Mouse (Mus musculus) embryonic fibroblast, embryonic 13.5 days (primary cell): ENCODE data around the gene Slc3a2.

Experiments
- CTCF ChIP-seq: IDR thresholded peaks from 2 replicates; pipeline ENCODE4 v1.5.1; 2011; ENCODE audit warnings: mild to moderate bottlenecking, control low read depth, low read length, moderate library complexity, borderline replicate concordance; ENCODE audit not compliant: insufficient read depth
- POLR2A ChIP-seq: IDR thresholded peaks from 2 replicates; pipeline ENCODE4 v1.6.1; 2011; ENCODE audit warnings: low read depth, mild to moderate bottlenecking, control low read depth, low read length, moderate library complexity

DNA sequence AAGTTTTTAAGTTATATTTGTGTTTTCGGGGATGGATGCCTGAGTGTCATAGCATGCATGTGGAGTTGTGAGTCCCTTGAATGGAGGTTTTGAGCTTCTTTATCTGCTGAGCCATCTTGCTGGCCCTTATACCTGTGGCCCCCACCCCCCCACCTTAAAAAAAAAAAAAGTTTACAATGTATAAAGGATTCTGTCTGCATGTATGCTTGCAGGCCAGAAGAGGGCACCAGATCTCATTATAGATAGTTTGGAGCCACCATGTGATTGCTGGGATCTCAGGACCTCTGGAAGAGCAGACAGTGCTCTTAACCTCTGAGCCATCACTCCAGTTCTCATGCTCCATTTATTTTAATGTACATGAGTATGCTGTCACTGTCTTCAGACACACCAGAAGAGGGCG lies 24.2 kb upstream of the Slc3a2 start:
- TF ChIP-seq CTCF (no peak), POLR2A (no peak)
